Mouse (Mus musculus) liver, adult 10 weeks (tissue): Measurements from ENCODE around the gene Hps3. TPM values are rescaled to one million over a fixed set of nuclear protein-coding genes. Genes with fewer than 3 reads are reported as not detected.

Source experiments
- polyA plus RNA-seq: library from polyadenylated mRNA; stranded (reverse); fragments of 350-450 nt; fragmentation: Illumina TruSeq; extraction: RNeasy Lipid Tissue Mini Kit (QIAGEN cat#74804); gene quantifications from one replicate; pipeline ENCODE4 v1.2.3, GENCODE M21; 2014; ENCODE audit warnings: low read depth, low replicate concordance

Hps3 gene
- 11.0 TPM for polyA plus RNA-seq

DNA sequence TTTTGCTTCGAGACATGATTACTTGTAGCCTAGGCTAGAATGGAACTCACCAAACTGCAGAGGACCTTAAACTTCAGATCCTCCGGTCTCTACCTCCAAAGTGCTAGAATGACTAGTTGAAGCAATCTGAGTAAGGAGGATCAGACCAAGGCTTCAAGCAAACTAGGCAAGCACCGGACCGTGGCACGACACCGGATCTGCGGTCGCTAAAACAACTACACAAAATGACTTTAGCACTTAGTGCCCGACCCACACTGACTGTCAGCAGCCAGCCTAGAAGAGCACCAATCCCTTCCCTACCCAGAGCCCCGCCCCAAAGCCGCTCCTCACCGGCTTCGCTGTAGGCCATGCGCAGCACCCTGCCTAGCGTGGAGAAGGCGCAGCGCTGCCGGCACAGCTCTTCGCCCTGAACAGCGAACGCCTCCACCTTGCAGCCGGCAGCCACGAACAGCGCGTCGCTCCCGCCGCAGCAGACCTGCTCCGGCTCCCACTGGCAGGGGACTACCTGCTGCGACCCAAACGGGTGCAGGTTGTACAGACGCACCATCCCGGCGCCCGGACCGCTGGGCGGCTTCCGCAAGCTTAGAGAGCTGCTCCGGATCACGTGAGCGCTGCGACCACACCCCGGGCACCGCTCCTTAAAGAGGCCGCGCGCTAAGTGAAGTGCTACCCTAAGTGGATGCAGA is at the start of gene Hps3:
Gene Hps3, minus strand, starts transcription at position 597 of the 686 bp plus-strand sequence.

DNA sequence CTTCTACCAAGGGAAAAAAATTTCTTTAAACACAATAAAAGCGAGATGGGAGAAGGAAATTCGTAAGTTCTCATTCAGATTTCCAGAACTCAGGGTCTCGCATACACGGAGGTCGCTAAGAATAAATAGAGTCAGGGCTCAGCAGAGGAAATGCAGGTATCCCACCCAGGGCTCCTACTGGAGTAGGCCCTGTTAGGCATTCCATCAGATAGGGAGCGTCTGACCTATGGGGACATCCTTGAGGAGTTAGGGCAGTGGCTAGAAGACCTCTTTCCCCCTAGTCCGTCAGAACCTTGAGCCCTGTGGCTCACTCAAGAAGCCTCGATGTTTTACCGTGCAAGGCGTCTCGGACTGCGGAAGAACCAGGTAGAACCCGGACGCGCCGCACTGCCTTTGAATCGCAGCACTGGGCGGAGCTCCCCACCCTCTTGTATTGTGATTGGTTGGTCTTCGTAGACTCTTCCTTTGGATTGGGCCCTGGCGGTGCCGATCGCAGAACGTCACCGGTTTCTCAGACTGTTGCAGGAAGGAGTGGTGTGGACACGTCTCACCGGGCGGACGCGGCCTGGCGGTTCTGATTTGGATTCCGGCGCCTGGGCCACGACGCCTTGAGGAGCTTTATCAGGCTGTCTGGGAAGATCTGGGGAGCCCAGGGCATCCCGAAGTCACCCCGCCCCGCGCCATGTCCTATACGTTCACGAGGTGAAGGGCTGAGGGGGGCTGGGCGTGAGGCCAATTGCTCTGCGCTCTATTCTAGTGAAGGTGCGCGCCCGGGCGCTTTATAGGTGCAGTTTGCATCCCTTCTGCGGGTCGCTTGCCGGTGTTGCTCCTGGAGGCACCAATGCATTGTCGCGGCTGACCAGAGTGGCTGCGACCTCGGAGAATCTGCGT is 22.4 kb upstream of the Hps3 start, which contains the start of gene Hltf:
Gene Hltf, plus strand, starts transcription at position 506 of the 891 bp plus-strand sequence.

DNA sequence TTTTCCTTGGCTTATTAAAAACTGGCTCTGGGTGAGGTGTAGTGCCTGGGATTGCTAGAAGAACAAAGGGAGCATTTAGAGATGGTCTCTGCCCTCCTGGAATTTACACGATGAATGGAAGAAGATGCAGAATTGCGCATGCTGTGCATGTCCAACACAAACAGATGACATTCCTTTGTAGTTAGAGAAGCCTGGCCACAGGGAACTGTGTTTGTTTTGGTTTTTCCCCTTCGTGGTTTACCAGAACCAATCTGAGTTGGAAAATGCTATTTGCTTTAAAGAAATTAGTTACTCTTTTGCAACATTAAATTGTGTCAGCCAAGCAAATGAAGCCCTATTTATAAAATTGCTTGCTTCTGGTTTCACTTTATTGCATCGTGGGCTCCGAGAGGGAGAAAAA is 78.2 kb downstream of the Hps3 start, which contains the start of gene Cp:
Gene Cp, plus strand, starts transcription at position 170 of the 400 bp plus-strand sequence.

Other genes with a start within 250 kb of the Hps3 start
- gene Cp, start 78.3 kb downstream of the Hps3 start, polyA plus RNA-seq = 2,112 TPM
- 18.2 TPM for gene Hltf, start 22.5 kb upstream of the Hps3 start, polyA plus RNA-seq
- 14.4 TPM for gene Gyg, start 120.0 kb upstream of the Hps3 start, polyA plus RNA-seq
- not detected for gene Cpa3, start 206.9 kb upstream of the Hps3 start, polyA plus RNA-seq
- gene Cpb1, start 240.4 kb upstream of the Hps3 start, polyA plus RNA-seq = not detected